Mouse (Mus musculus) MEL (cell line): ENCODE measurements around the gene Miga1. TPM values are rescaled to one million over a fixed set of nuclear protein-coding genes. Genes with fewer than 3 reads are reported as not detected.

Source experiments
- DNase-seq: peaks from one replicate; pipeline ENCODE4 v3.0.0; 2011; ENCODE audit warnings: low read depth, low spot score
- H3K27ac ChIP-seq: 2 replicates; pipeline ENCODE4 v1.5.1; 2012; ENCODE audit warnings: low read depth, mild to moderate bottlenecking, control low read depth, low read length, moderate library complexity; ENCODE audit not compliant: control insufficient read depth
- H3K27me3 ChIP-seq, 2 experiments: fragments of 150-350 bp in 1 of 2; sonication (generic) in 1 of 2; 2 replicates each; pipeline ENCODE4 v1.6.1; 2012; ENCODE audit warnings: low read length in 2 of 2, mild to moderate bottlenecking in 2 of 2, improper control_type of control experiment in 1 of 2, moderate library complexity in 1 of 2; ENCODE audit not compliant: insufficient read depth in 2 of 2, control insufficient read depth in 1 of 2
- H3K36me3 ChIP-seq, 2 experiments: 2 replicates each; pipeline ENCODE4 v1.6.1; 2012 to 2014; ENCODE audit warnings: low read length in 2 of 2, improper control_type of control experiment in 1 of 2, inconsistent platforms in 1 of 2, mild to moderate bottlenecking in 1 of 2; ENCODE audit not compliant: insufficient read depth in 2 of 2, control insufficient read depth in 1 of 2
- H3K4me1 ChIP-seq, 2 experiments: fragments of 150-350 bp in 1 of 2; sonication (generic) in 1 of 2; 2 replicates each; pipeline ENCODE4 v1.6.1; 2012; ENCODE audit warnings: low read length in 2 of 2, improper control_type of control experiment in 1 of 2, mild to moderate bottlenecking in 1 of 2; ENCODE audit not compliant: insufficient read depth in 2 of 2, control insufficient read depth in 1 of 2
- H3K4me3 ChIP-seq, 2 experiments: fragments of 150-350 bp in 1 of 2; sonication (generic) in 1 of 2; 2 replicates each; pipeline ENCODE4 v1.5.1; 2012; ENCODE audit warnings: low read depth in 2 of 2, low read length in 2 of 2, mild to moderate bottlenecking in 2 of 2, moderate library complexity in 2 of 2, control low read depth in 1 of 2, improper control_type of control experiment in 1 of 2; ENCODE audit not compliant: control insufficient read depth in 1 of 2, insufficient read depth in 1 of 2
- H3K79me2 ChIP-seq: 2 replicates; pipeline ENCODE4 v1.6.1; 2012; ENCODE audit warnings: mild to moderate bottlenecking, low read length, moderate library complexity; ENCODE audit not compliant: control insufficient read depth, poor library complexity, insufficient read depth
- H3K9ac ChIP-seq: 2 replicates; pipeline ENCODE4 v1.6.1; 2012; ENCODE audit warnings: low read depth, mild to moderate bottlenecking, control low read depth, low read length, moderate library complexity; ENCODE audit not compliant: control insufficient read depth, poor library complexity, severe bottlenecking
- H3K9me3 ChIP-seq: fragments of 150-350 bp; sonication (generic); replicated peaks from 2 replicates; pipeline ENCODE4 v1.6.1; 2012; ENCODE audit warnings: mild to moderate bottlenecking, low read length, improper control_type of control experiment, moderate library complexity; ENCODE audit not compliant: insufficient read depth
- E2F4 ChIP-seq: IDR thresholded peaks from 2 replicates; pipeline ENCODE4 v1.6.1; 2011; ENCODE audit warnings: low read depth, low read length, improper control_type of control experiment, borderline replicate concordance
- ELF1 ChIP-seq: IDR thresholded peaks from 2 replicates; pipeline ENCODE4 v1.6.1; 2014; ENCODE audit warnings: low read depth, mild to moderate bottlenecking, inconsistent platforms, low read length, improper control_type of control experiment, moderate library complexity
- EP300 ChIP-seq, 2 experiments: IDR thresholded peaks; 2 replicates each; pipeline ENCODE4 v1.6.1; 2011; ENCODE audit warnings: improper control_type of control experiment in 2 of 2, low read length in 2 of 2, low read depth in 1 of 2, mild to moderate bottlenecking in 1 of 2
- ETS1 ChIP-seq: IDR thresholded peaks from 2 replicates; pipeline ENCODE4 v1.6.1; 2012; ENCODE audit warnings: low read depth, mild to moderate bottlenecking, inconsistent platforms, low read length, improper control_type of control experiment, moderate library complexity
- GABPA ChIP-seq: IDR thresholded peaks from 2 replicates; pipeline ENCODE4 v1.6.1; 2012; ENCODE audit warnings: low read depth, mild to moderate bottlenecking, inconsistent platforms, low read length, improper control_type of control experiment, moderate library complexity
- KAT2A ChIP-seq: conservative IDR thresholded peaks from 2 replicates; pipeline ENCODE4 v1.6.1; 2012; ENCODE audit warnings: low read depth, low read length, improper control_type of control experiment, inconsistent platforms
- MAX ChIP-seq: IDR thresholded peaks from 2 replicates; pipeline ENCODE4 v1.6.1; 2011; ENCODE audit warnings: low read length, improper control_type of control experiment
- MXI1 ChIP-seq: IDR thresholded peaks from 2 replicates; pipeline ENCODE4 v1.6.1; 2011; ENCODE audit warnings: mild to moderate bottlenecking, low read depth, low read length, improper control_type of control experiment
- MYB ChIP-seq: IDR thresholded peaks from 2 replicates; pipeline ENCODE4 v1.6.1; 2011; ENCODE audit warnings: mild to moderate bottlenecking, low read depth, low read length, improper control_type of control experiment
- MYC ChIP-seq: IDR thresholded peaks from 2 replicates; pipeline ENCODE4 v1.6.1; 2011; ENCODE audit warnings: low read depth, mild to moderate bottlenecking, low read length, improper control_type of control experiment, moderate library complexity
- NELFE ChIP-seq: IDR thresholded peaks from 2 replicates; pipeline ENCODE4 v1.6.1; 2011; ENCODE audit warnings: low read depth, low read length, improper control_type of control experiment
- NRF1 ChIP-seq: IDR thresholded peaks from 2 replicates; pipeline ENCODE4 v1.6.1; 2014; ENCODE audit warnings: low read depth, mild to moderate bottlenecking, inconsistent platforms, low read length, improper control_type of control experiment, moderate library complexity; ENCODE audit not compliant: poor library complexity, insufficient read depth, severe bottlenecking
- POLR2AphosphoS2 ChIP-seq: IDR thresholded peaks from 2 replicates; pipeline ENCODE4 v1.6.1; 2011; ENCODE audit warnings: low read length, improper control_type of control experiment
- POLR2AphosphoS5 ChIP-seq: IDR thresholded peaks from 2 replicates; pipeline ENCODE4 v1.6.1; 2012; ENCODE audit warnings: low read depth, borderline replicate concordance, mild to moderate bottlenecking, inconsistent platforms, low read length, moderate library complexity, mixed read lengths
- RCOR1 ChIP-seq: IDR thresholded peaks from 2 replicates; pipeline ENCODE4 v1.6.1; 2012; ENCODE audit warnings: low read depth, mild to moderate bottlenecking, inconsistent platforms, low read length, improper control_type of control experiment
- SIN3A ChIP-seq: IDR thresholded peaks from 2 replicates; pipeline ENCODE4 v1.6.1; 2012; ENCODE audit warnings: low read length, improper control_type of control experiment, inconsistent platforms
- SMC3 ChIP-seq: IDR thresholded peaks from 2 replicates; pipeline ENCODE4 v1.6.1; 2011; ENCODE audit warnings: low read depth, low read length, improper control_type of control experiment
- TAL1 ChIP-seq: IDR thresholded peaks from 2 replicates; pipeline ENCODE4 v1.6.1; 2012; ENCODE audit warnings: mild to moderate bottlenecking, inconsistent platforms, low read length, moderate library complexity, mixed read lengths
- TBP ChIP-seq: IDR thresholded peaks from 2 replicates; pipeline ENCODE4 v1.8.0; 2011; ENCODE audit warnings: low read depth, low read length, improper control_type of control experiment
- TCF12 ChIP-seq: IDR thresholded peaks from 2 replicates; pipeline ENCODE4 v1.6.1; 2014; ENCODE audit warnings: low read depth, mild to moderate bottlenecking, inconsistent platforms, low read length, improper control_type of control experiment, moderate library complexity
- USF1 ChIP-seq: IDR thresholded peaks from 2 replicates; pipeline ENCODE4 v1.6.1; 2014; ENCODE audit warnings: low read depth, mild to moderate bottlenecking, inconsistent platforms, low read length, improper control_type of control experiment, moderate library complexity
- ZC3H11A ChIP-seq: IDR thresholded peaks from 2 replicates; pipeline ENCODE4 v1.6.1; 2012; ENCODE audit warnings: low read depth, mild to moderate bottlenecking, inconsistent platforms, low read length, improper control_type of control experiment
- ZKSCAN1 ChIP-seq: IDR thresholded peaks from 2 replicates; pipeline ENCODE4 v1.6.1; 2012; ENCODE audit warnings: low read depth, mild to moderate bottlenecking, inconsistent platforms, low read length, improper control_type of control experiment, moderate library complexity
- ZNF384 ChIP-seq: IDR thresholded peaks from 2 replicates; pipeline ENCODE4 v1.6.1; 2012; ENCODE audit warnings: low read depth, mild to moderate bottlenecking, inconsistent platforms, low read length, improper control_type of control experiment
- polyA plus RNA-seq, 2 experiments: library from polyadenylated mRNA; stranded (reverse) in 1 of 2; unstranded in 1 of 2; fragments of >175 nt in 1 of 2; fragments of >200 nt in 1 of 2; gene quantifications; 2 replicates each; pipeline versions ENCODE4 v1.2.1 to v1.2.4; 2012; ENCODE audit warnings: low replicate concordance in 2 of 2, low read depth in 1 of 2; ENCODE audit not compliant: insufficient read length in 2 of 2, insufficient read depth in 1 of 2, missing spikeins in 1 of 2
- total RNA-seq: library from RNA; depleted of rRNA; stranded (reverse); fragments of 300-350 nt; gene quantifications from 2 replicates; pipeline ENCODE4 v1.2.3, GENCODE M21; 2012

Miga1 gene
- total and polyA plus RNA-seq, 3 experiments: 14.2 to 16.2 TPM; not detected in 1

- no peak for TF ChIP-seq POLR2AphosphoS2
- TF ChIP-seq TCF12: no peak
- no peak for TF ChIP-seq MYC
- TF ChIP-seq MAX: no peak
- peak; percentile 36; the same call in 1 of the 2 replicates for TF ChIP-seq MYB
- TF ChIP-seq TAL1: no peak
- no peak for TF ChIP-seq NELFE
- peak; percentile 49; the same call in 1 of the 2 replicates for TF ChIP-seq SIN3A
- TF ChIP-seq ELF1: peak; percentile 34; the same call in 1 of the 2 replicates
- no peak for TF ChIP-seq KAT2A
- TF ChIP-seq E2F4: no peak
- TF ChIP-seq POLR2AphosphoS5: no peak
- TF ChIP-seq ZC3H11A: no peak
- peak; percentile 35; the same call in 1 of the 2 replicates for TF ChIP-seq SMC3
- TF ChIP-seq USF1: peak; percentile 54; the same call in 1 of the 2 replicates
- no peak for TF ChIP-seq TBP
Observed at GRCm38 (mm10) chr3:152261948-152262347, 78.3 kb downstream of the Miga1 start (continued).

GRCm38 (mm10) chr3:152261436-152261835 is 78.8 kb downstream of the Miga1 start:
- H3K27me3 ChIP-seq: no peaks in the 10 kb centered on the region
- H3K9me3 ChIP-seq: no peaks in the 10 kb centered on the region
- H3K4me1 ChIP-seq: peaks cover 0 to 13% of the 10 kb centered on the region in 2 experiments; a peak in 2 of 4 replicates
- TF ChIP-seq ZNF384 (no peak), POLR2AphosphoS5 (no peak), MXI1 (peak; percentile 75), USF1 (peak; percentile 26; the same call in 1 of the 2 replicates), E2F4 (peak; percentile 57; the same call in 1 of the 2 replicates), MYC (peak; percentile 53; the same call in 1 of the 2 replicates), ETS1 (0 out of 2 replicates have a peak, but pooled peaks have one; percentile 24), MAX (peak; percentile 89)
- peak overlapping the region; percentile 45 for H3K9ac ChIP-seq
- H3K36me3 ChIP-seq: peaks cover 0 to 15% of the 10 kb centered on the region in 2 experiments; a peak in 2 of 4 replicates
- H3K27ac ChIP-seq: no peak overlapping the region; the same call in 1 of the 2 replicates
- H3K79me2 ChIP-seq: no peaks in the 10 kb centered on the region
- DNase-seq: peak; percentile 62
- peak overlapping the region; percentile 42 to 63 for H3K4me3 ChIP-seq

DNA sequence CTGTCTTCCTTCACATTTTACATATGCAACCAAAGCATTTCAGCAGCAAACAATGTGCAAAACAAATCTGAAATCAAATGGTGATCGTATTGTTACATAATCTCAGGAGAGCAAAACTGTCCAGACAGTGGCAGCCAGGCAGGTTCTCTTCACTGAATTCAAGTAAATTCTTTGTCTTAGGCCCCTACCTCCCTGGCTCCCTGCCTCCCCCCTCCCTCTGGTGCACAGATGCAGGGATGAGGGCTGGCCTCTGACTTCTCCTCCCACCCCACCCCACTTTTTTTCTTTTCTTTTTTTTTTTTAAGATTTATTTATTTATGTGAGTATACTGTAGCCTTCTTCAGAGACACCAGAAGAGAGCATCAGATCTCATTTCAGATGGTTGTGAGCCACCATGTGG is 79.8 kb downstream of the Miga1 start:
- TF ChIP-seq NELFE: no peak
- TF ChIP-seq E2F4: no peak
- no peak for TF ChIP-seq RCOR1
- no peak for TF ChIP-seq GABPA
- no peak for TF ChIP-seq POLR2AphosphoS2
- TF ChIP-seq ETS1: no peak
- TF ChIP-seq ZKSCAN1: no peak
- no peak for TF ChIP-seq NRF1
- TF ChIP-seq ZC3H11A: no peak
- no peak for TF ChIP-seq EP300 (IDR thresholded peaks at IDR 0.05; ENCODE audit: low read depth in 1 of 2, low read length in 2 of 2)
- no peak for TF ChIP-seq TCF12
- no peak for TF ChIP-seq ELF1
- TF ChIP-seq, all 39 proteins: peak for 0
- peaks cover 0 to 15% of the 10 kb centered on the region in 2 experiments; a peak in 2 of 4 replicates for H3K36me3 ChIP-seq
- no peaks in the 10 kb centered on the region for H3K79me2 ChIP-seq
- peaks cover 0 to 13% of the 10 kb centered on the region in 2 experiments; a peak in 2 of 4 replicates for H3K4me1 ChIP-seq
- no peaks in the 10 kb centered on the region for H3K9me3 ChIP-seq
- no peaks in the 10 kb centered on the region for H3K27me3 ChIP-seq
- no peak overlapping the region for H3K9ac ChIP-seq
- H3K4me3 ChIP-seq: no peak overlapping the region
- H3K27ac ChIP-seq: no peak overlapping the region
- no peak for DNase-seq
